Mouse (Mus musculus) midbrain, postnatal 0 days (tissue): ENCODE measurements at regions not wholly inside any gene's neighbourhood (a gene's known extent, or its start where the extent isn't known, plus 50 kb on each side); places are given as distances from the start of the nearest gene placed in this dataset.

Experiments used
- ATAC-seq: fragments of 200-750 bp; cut with Nextera tagmentation; 2 replicates; pipeline ENCODE4 v1.8.0; 2017; ENCODE audit warnings: moderate number of reproducible peaks, mild to moderate bottlenecking, moderate TSS enrichment, moderate library complexity; ENCODE audit not compliant: low FRiP score
- DNase-seq: peaks from one replicate; pipeline ENCODE4 v3.0.0-alpha.2; 2015; ENCODE audit warnings: low spot score
- H3K27ac ChIP-seq: fragments of 300-500 bp; sonication (generic); 2 replicates; pipeline ENCODE4 v1.5.1; 2014; ENCODE audit warnings: low read depth, mild to moderate bottlenecking, low read length, mixed read lengths
- H3K27me3 ChIP-seq: fragments of 300-500 bp; sonication (generic); 2 replicates; pipeline ENCODE4 v1.6.1; 2014; ENCODE audit warnings: low read length, control low read depth, mixed read lengths; ENCODE audit not compliant: insufficient read depth
- H3K36me3 ChIP-seq: fragments of 300-500 bp; sonication (generic); 2 replicates; pipeline ENCODE4 v1.6.1; 2014; ENCODE audit warnings: low read length, control low read depth, mixed read lengths; ENCODE audit not compliant: insufficient read depth
- H3K4me1 ChIP-seq: fragments of 300-500 bp; sonication (generic); 2 replicates; pipeline ENCODE4 v1.6.1; 2014; ENCODE audit warnings: mild to moderate bottlenecking, control low read depth, antibody characterized with exemption, low read length, mixed read lengths; ENCODE audit not compliant: insufficient read depth
- H3K4me2 ChIP-seq: fragments of 300-500 bp; sonication (generic); 2 replicates; pipeline ENCODE4 v1.6.1; 2014; ENCODE audit warnings: low read depth, mild to moderate bottlenecking, low read length, mixed read lengths; ENCODE audit not compliant: poor library complexity, severe bottlenecking
- H3K4me3 ChIP-seq: fragments of 300-500 bp; sonication (generic); 2 replicates; pipeline ENCODE4 v1.5.1; 2014; ENCODE audit warnings: low read depth, mild to moderate bottlenecking, low read length, moderate library complexity
- H3K9ac ChIP-seq: fragments of 300-500 bp; sonication (generic); replicated peaks from 2 replicates; pipeline ENCODE4 v1.6.1; 2014; ENCODE audit warnings: mild to moderate bottlenecking, low read length, moderate library complexity, mixed read lengths; ENCODE audit not compliant: poor library complexity, severe bottlenecking
- H3K9me3 ChIP-seq: fragments of 300-500 bp; sonication (generic); 2 replicates; pipeline ENCODE4 v1.6.1; 2016; ENCODE audit warnings: low read length, control low read depth
- CTCF ChIP-seq: IDR thresholded peaks from 2 replicates; pipeline ENCODE4 v1.5.1; 2016; ENCODE audit warnings: antibody characterized with exemption, mild to moderate bottlenecking
- WGBS: fragments of 180-500 bp; shearing (Covaris S2); extraction: QIAGEN DNeasy Blood & Tissue Kit; methylation state at CpG from one replicate; pipeline ENCODE4 v1.1.7; 2014; 5-methylcytosine and 5-hydroxymethylcytosine counted together

DNA sequence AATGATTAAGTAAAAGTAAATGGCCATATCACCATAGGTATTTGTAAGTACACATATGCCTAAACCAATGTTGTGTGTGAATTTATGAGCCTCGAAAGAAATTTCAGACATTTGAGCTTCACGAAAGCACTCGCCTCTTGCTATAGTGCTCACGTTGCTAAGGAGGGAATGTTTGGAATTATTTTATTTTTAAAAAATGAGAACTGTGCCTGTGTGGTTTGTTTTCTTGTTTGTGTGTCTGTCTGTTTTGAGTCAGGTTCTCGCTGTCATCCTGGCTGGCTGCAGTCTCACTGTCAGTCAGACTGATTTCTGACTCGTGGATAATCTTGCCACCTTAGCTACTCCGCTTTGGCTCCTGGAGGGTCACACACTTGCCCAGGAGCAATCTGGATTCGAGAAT lies 180.7 kb upstream of the Arglu1 start:
- H3K36me3 ChIP-seq = no peaks in the 10 kb centered on the region
- ATAC-seq (no peak), DNase-seq (no peak)
- H3K4me3 ChIP-seq = no peak overlapping the region
- no peaks in the 10 kb centered on the region; the same call in 1 of the 2 replicates for H3K9me3 ChIP-seq
- no peak overlapping the region for H3K9ac ChIP-seq
- no peak for TF ChIP-seq CTCF
- 43% methylated on average over 8 of the region's 8 CpGs for whole genome bisulfite sequencing
- no peaks in the 10 kb centered on the region for H3K4me1 ChIP-seq
- H3K27ac ChIP-seq = no peak overlapping the region
- no peak overlapping the region for H3K4me2 ChIP-seq
- peaks cover 22% of the 10 kb centered on the region; the same call in 1 of the 2 replicates for H3K27me3 ChIP-seq

DNA sequence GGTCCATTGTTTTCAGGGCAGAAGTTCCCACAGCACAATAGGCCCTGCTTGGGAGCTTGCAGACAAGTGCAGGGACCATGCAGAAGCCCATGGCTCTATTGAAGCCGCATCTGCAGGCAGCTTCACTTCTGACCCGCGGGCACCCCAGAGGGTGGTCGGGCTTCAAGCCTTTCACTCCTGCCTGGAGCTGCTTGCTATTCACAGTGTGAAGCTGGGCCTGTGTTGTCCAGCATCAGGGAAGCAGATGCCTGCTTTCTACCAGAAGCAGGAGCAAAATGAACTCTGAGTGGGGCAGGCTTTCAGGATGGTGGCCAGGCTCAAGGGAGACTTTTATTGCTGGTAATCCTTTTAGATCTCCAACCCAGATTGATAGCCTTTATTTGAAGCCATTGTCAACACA lies 180.2 kb upstream of the Arglu1 start:
- DNase-seq = no peak
- Histone ChIP-seq H3K9me3 (no peaks in the 10 kb centered on the region; the same call in 1 of the 2 replicates), H3K4me3 (no peak overlapping the region), H3K9ac (no peak overlapping the region), H3K4me1 (no peaks in the 10 kb centered on the region), H3K27me3 (peaks cover 22% of the 10 kb centered on the region; the same call in 1 of the 2 replicates), H3K4me2 (no peak overlapping the region), H3K27ac (no peak overlapping the region), H3K36me3 (no peaks in the 10 kb centered on the region)
- WGBS = 9% methylated on average over 4 of the region's 4 CpGs
- ATAC-seq = peak; percentile 38
- no peak for TF ChIP-seq CTCF

DNA sequence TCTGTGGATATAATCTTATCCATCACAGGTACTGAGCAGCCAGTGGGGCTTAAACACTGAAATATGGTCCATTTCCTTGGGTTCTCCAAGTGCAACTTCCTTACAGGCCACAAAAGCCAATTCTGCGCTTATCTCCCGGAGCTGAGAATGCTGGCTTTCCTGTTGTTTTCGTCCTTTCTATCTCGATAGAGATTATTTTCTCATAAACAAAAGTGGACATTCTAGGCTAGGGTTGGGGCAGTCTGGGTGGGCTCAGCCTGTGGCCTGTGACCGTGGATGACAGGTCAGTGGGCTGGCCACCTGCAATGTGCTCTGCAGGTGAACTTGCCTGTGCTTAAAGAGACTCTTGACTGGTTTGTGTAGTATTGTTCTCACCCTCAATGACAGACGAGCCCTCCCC lies 179.0 kb upstream of the Arglu1 start:
- H3K4me3 ChIP-seq = no peak overlapping the region
- ATAC-seq (no peak), DNase-seq (no peak)
- no peak overlapping the region for H3K27ac ChIP-seq
- no peaks in the 10 kb centered on the region for H3K4me1 ChIP-seq
- H3K9me3 ChIP-seq = no peaks in the 10 kb centered on the region; the same call in 1 of the 2 replicates
- H3K4me2 ChIP-seq = no peak overlapping the region
- 53% methylated on average over 6 of the region's 6 CpGs for WGBS
- no peak overlapping the region for H3K9ac ChIP-seq
- H3K36me3 ChIP-seq = no peaks in the 10 kb centered on the region
- peaks cover 22% of the 10 kb centered on the region; the same call in 1 of the 2 replicates for H3K27me3 ChIP-seq
- no peak for TF ChIP-seq CTCF

DNA sequence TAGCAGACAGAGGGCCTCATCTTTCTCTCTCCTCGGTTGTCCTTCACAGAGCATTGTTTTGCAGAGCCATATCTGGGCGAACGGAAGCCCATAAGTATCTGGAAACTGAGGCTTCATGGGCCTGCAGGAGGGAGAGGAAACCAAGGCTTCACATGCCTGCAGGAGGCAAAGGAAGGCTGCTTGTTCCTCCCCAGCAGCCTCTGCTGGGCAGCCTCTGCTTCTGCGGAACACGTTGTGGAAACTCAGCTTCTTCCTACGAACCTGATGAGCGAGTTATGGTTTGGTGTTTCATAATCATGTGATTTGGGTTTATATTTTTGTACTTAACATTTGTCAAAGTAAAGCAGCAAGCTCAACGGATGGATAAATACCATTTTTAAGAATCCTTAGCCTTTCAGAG lies 177.6 kb upstream of the Arglu1 start:
- ATAC-seq = no peak
- Histone ChIP-seq H3K9ac (no peak overlapping the region), H3K4me1 (no peaks in the 10 kb centered on the region), H3K27ac (no peak overlapping the region), H3K4me2 (no peak overlapping the region), H3K9me3 (no peaks in the 10 kb centered on the region), H3K4me3 (no peak overlapping the region), H3K36me3 (no peaks in the 10 kb centered on the region), H3K27me3 (peaks cover 20% of the 10 kb centered on the region; the same call in 1 of the 2 replicates)
- no peak for TF ChIP-seq CTCF
- WGBS = 65% methylated on average over 8 of the region's 8 CpGs
- DNase-seq = no peak

DNA sequence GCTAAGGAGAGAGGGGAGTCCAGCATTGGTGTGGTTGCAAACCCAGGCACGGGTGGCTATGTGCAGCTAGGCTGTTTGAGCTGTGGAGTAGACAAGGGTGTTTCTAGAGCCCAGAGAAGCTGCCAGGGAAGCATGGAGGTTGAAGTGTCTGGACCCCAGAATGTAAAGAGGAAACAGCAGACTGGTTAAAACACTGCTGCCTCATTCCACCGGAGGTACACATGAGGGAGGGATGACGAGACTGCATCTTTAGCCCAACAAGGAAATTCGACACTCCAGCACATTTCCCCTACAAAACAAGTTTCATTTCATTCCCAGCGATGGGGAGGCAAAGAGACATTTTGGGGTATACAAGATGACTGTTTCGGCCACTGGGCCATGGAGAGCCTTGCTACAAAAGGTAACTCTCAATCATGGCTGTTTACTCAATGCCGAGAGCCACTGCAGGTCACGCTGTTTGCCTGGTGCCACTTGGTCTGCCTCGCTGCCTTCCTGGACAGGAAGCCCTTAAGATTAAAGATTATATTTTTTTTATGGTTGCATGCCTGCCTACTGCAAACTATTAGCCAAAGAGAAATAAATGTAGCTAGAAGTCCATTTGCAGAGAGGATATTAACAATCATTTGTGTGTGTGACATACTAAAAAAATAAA lies 176.9 kb upstream of the Arglu1 start:
- Histone ChIP-seq H3K4me3 (no peak overlapping the region), H3K27me3 (peaks cover 16% of the 10 kb centered on the region; the same call in 1 of the 2 replicates), H3K36me3 (no peaks in the 10 kb centered on the region), H3K9me3 (no peaks in the 10 kb centered on the region), H3K4me1 (no peaks in the 10 kb centered on the region), H3K27ac (no peak overlapping the region), H3K4me2 (no peak overlapping the region), H3K9ac (no peak overlapping the region)
- WGBS = 66% methylated on average over 9 of the region's 9 CpGs
- DNase-seq (no peak), ATAC-seq (no peak)
- TF ChIP-seq CTCF = no peak

DNA sequence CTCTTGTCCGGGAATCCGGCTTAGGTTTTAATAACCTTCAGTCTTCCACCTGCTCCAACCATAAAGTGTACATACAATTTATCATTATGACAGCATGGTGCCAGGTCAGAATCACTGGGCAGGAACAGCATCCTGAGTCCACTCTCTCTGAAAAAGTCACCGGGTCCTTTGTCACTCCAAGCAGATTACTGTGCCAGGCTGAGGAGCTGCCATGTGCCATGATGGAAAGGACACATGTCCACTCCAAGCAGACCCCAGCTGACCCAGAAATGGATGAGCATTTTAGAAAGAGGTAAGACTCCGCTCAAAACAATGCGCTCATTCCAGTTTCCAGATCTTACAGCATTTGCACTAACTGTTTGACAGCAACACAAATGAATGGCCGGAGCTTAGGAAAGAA lies 172.4 kb upstream of the Arglu1 start:
- Histone ChIP-seq H3K27ac (no peak overlapping the region), H3K36me3 (no peaks in the 10 kb centered on the region), H3K4me2 (no peak overlapping the region), H3K9ac (no peak overlapping the region), H3K4me1 (no peaks in the 10 kb centered on the region), H3K27me3 (peaks cover 11% of the 10 kb centered on the region; the same call in 1 of the 2 replicates), H3K4me3 (no peak overlapping the region), H3K9me3 (no peaks in the 10 kb centered on the region)
- WGBS = 85% methylated on average over 6 of the region's 6 CpGs
- ATAC-seq (no peak), DNase-seq (no peak)
- TF ChIP-seq CTCF = no peak
